Mouse (Mus musculus): ENCODE results near the gene Cdc25b. TPM values are rescaled to one million over a fixed set of nuclear protein-coding genes. Genes with fewer than 3 reads are reported as not detected.

Cdc25b gene
- polyA plus RNA-seq (2014; fragmentation: Illumina TruSeq; extraction: RNeasy Lipid Tissue Mini Kit (QIAGEN cat#74804); ENCODE audit: insufficient read depth, low read depth, low replicate concordance): 11.6 TPM

GRCm38 (mm10) chr2:131186771-131187601, at the start of gene Cdc25b, which contains the start of gene Spef1:
Cdc25b (plus strand) TSS chr2:131186949.
Spef1 (minus strand) TSS chr2:131187282.

GRCm38 (mm10) chr2:131159938-131160581, 26.7 kb upstream of the Cdc25b start, which contains the start of gene 1700037H04Rik:
1700037H04Rik (minus strand) TSS chr2:131160081.

GRCm38 (mm10) chr2:131179990-131180587, 6.7 kb upstream of the Cdc25b start, which contains the start of gene Cenpb:
Cenpb (minus strand) TSS chr2:131180067.

GRCm38 (mm10) chr2:131206778-131207177, 20.0 kb downstream of the Cdc25b start, which contains the start of gene Ap5s1:
Ap5s1 (plus strand) TSS chr2:131207078.

GRCm38 (mm10) chr2:131233307-131234126, 46.8 kb downstream of the Cdc25b start, which contains the start of gene Mavs:
Mavs (plus strand) TSS chr2:131234063.

Other genes starting within 250 kb of the Cdc25b start
- gene Gfra4, start 143.9 kb upstream of the Cdc25b start, polyA plus RNA-seq (2014; fragmentation: Illumina TruSeq; extraction: RNeasy Lipid Tissue Mini Kit (QIAGEN cat#74804); ENCODE audit: insufficient read depth, low read depth, low replicate concordance): 3.0 TPM
- gene Adam33, start 123.1 kb upstream of the Cdc25b start, polyA plus RNA-seq (2014; fragmentation: Illumina TruSeq; extraction: RNeasy Lipid Tissue Mini Kit (QIAGEN cat#74804); ENCODE audit: insufficient read depth, low read depth, low replicate concordance): 6.4 TPM
- gene Siglec1, start 100.2 kb upstream of the Cdc25b start, polyA plus RNA-seq (2014; fragmentation: Illumina TruSeq; extraction: RNeasy Lipid Tissue Mini Kit (QIAGEN cat#74804); ENCODE audit: insufficient read depth, low read depth, low replicate concordance): 1.8 TPM
- gene Hspa12b, start 59.7 kb upstream of the Cdc25b start, polyA plus RNA-seq (2014; fragmentation: Illumina TruSeq; extraction: RNeasy Lipid Tissue Mini Kit (QIAGEN cat#74804); ENCODE audit: insufficient read depth, low read depth, low replicate concordance): 23.7 TPM
- not detected for gene Gm11037, start 53.5 kb upstream of the Cdc25b start, polyA plus RNA-seq (2014; fragmentation: Illumina TruSeq; extraction: RNeasy Lipid Tissue Mini Kit (QIAGEN cat#74804); ENCODE audit: insufficient read depth, low read depth, low replicate concordance)
- 16.9 TPM for gene 1700037H04Rik, start 26.9 kb upstream of the Cdc25b start, polyA plus RNA-seq (2014; fragmentation: Illumina TruSeq; extraction: RNeasy Lipid Tissue Mini Kit (QIAGEN cat#74804); ENCODE audit: insufficient read depth, low read depth, low replicate concordance)
- gene Cenpb, start 6.9 kb upstream of the Cdc25b start, polyA plus RNA-seq (2014; fragmentation: Illumina TruSeq; extraction: RNeasy Lipid Tissue Mini Kit (QIAGEN cat#74804); ENCODE audit: insufficient read depth, low read depth, low replicate concordance): 80.9 TPM
- gene Spef1, start 333 bp downstream of the Cdc25b start, polyA plus RNA-seq (2014; fragmentation: Illumina TruSeq; extraction: RNeasy Lipid Tissue Mini Kit (QIAGEN cat#74804); ENCODE audit: insufficient read depth, low read depth, low replicate concordance): 18.8 TPM
- 12.5 TPM for gene Ap5s1, start 20.1 kb downstream of the Cdc25b start, polyA plus RNA-seq (2014; fragmentation: Illumina TruSeq; extraction: RNeasy Lipid Tissue Mini Kit (QIAGEN cat#74804); ENCODE audit: insufficient read depth, low read depth, low replicate concordance)
- 13.7 TPM for gene Mavs, start 47.1 kb downstream of the Cdc25b start, polyA plus RNA-seq (2014; fragmentation: Illumina TruSeq; extraction: RNeasy Lipid Tissue Mini Kit (QIAGEN cat#74804); ENCODE audit: insufficient read depth, low read depth, low replicate concordance)
- gene Pank2, start 75.5 kb downstream of the Cdc25b start, polyA plus RNA-seq (2014; fragmentation: Illumina TruSeq; extraction: RNeasy Lipid Tissue Mini Kit (QIAGEN cat#74804); ENCODE audit: insufficient read depth, low read depth, low replicate concordance): 22.1 TPM
- 1.7 TPM for gene Rnf24, start 165.9 kb downstream of the Cdc25b start, polyA plus RNA-seq (2014; fragmentation: Illumina TruSeq; extraction: RNeasy Lipid Tissue Mini Kit (QIAGEN cat#74804); ENCODE audit: insufficient read depth, low read depth, low replicate concordance)